Mouse (Mus musculus): ENCODE measurements around the gene Phf2. TPM values are rescaled to one million over a fixed set of nuclear protein-coding genes. Genes with fewer than 3 reads are reported as not detected.

Gene Phf2
- polyA plus RNA-seq, 1 experiment from 2014 or later = 8.5 TPM

- Histone ChIP-seq H3K27me3 (no peaks in the 10 kb centered on the region), H3K9me3 (no peaks in the 10 kb centered on the region), H3K9ac (no peak overlapping the region), H3K4me3 (no peak overlapping the region), H3K4me1 (replicated peaks) (no peaks in the 10 kb centered on the region), H3K4me2 (no peak overlapping the region), H3K27ac (replicated peaks) (no peak overlapping the region), H3K36me3 (peaks cover 13% of the 10 kb centered on the region)
- 24% methylated on average over 13 of the region's 14 CpGs for WGBS
- ATAC-seq (ENCODE audit: low FRiP score, low read depth) = no peak
These were observed 72.6 kb downstream of the Phf2 start for GRCm38 (mm10) chr13:48798256-48798771.

GRCm38 (mm10) chr13:48796906-48797305 is 74.0 kb downstream of the Phf2 start:
- Histone ChIP-seq H3K4me2 (no peak overlapping the region), H3K27me3 (no peaks in the 10 kb centered on the region), H3K36me3 (peaks cover 5% of the 10 kb centered on the region; the same call in 1 of the 2 replicates), H3K9ac (no peak overlapping the region), H3K4me1 (replicated peaks) (no peaks in the 10 kb centered on the region), H3K27ac (replicated peaks) (no peak overlapping the region), H3K4me3 (no peak overlapping the region), H3K9me3 (no peaks in the 10 kb centered on the region)
- 82% methylated on average over 11 of the region's 11 CpGs for WGBS
- ATAC-seq (ENCODE audit: low FRiP score, low read depth) = no peak

- Histone ChIP-seq H3K4me2 (no peak overlapping the region), H3K9me3 (no peaks in the 10 kb centered on the region), H3K4me1 (replicated peaks) (no peaks in the 10 kb centered on the region), H3K27ac (replicated peaks) (no peak overlapping the region), H3K27me3 (no peaks in the 10 kb centered on the region), H3K9ac (no peak overlapping the region), H3K36me3 (no peaks in the 10 kb centered on the region), H3K4me3 (no peak overlapping the region)
- no peak for ATAC-seq (ENCODE audit: low FRiP score, low read depth)
- 88% methylated on average over 6 of the region's 6 CpGs for WGBS
These were observed 75.2 kb downstream of the Phf2 start for GRCm38 (mm10) chr13:48795711-48796110.

- Histone ChIP-seq H3K27ac (replicated peaks) (no peak overlapping the region), H3K4me3 (no peak overlapping the region), H3K4me2 (no peak overlapping the region), H3K9ac (no peak overlapping the region), H3K36me3 (no peaks in the 10 kb centered on the region), H3K27me3 (no peaks in the 10 kb centered on the region), H3K9me3 (no peaks in the 10 kb centered on the region), H3K4me1 (replicated peaks) (peaks cover 23% of the 10 kb centered on the region)
- no peak for ATAC-seq (ENCODE audit: low FRiP score, low read depth)
- whole genome bisulfite sequencing = 70% methylated on average over 8 of the region's 8 CpGs
These were observed 86.2 kb downstream of the Phf2 start for GRCm38 (mm10) chr13:48784594-48785298.

GRCm38 (mm10) chr13:48784151-48784550 is 86.8 kb downstream of the Phf2 start:
- ATAC-seq (ENCODE audit: low FRiP score, low read depth) = peak; percentile 63; the same call in 1 of the 2 replicates
- no peaks in the 10 kb centered on the region for H3K27me3 ChIP-seq
- H3K4me3 ChIP-seq = no peak overlapping the region
- whole genome bisulfite sequencing = 34% methylated on average over 8 of the region's 8 CpGs
- H3K36me3 ChIP-seq = no peaks in the 10 kb centered on the region
- peaks cover 23% of the 10 kb centered on the region for H3K4me1 ChIP-seq (replicated peaks)
- no peak overlapping the region for H3K27ac ChIP-seq (replicated peaks)
- no peaks in the 10 kb centered on the region for H3K9me3 ChIP-seq
- no peak overlapping the region for H3K9ac ChIP-seq
- H3K4me2 ChIP-seq = no peak overlapping the region

GRCm38 (mm10) chr13:48782727-48783725 is 87.9 kb downstream of the Phf2 start:
- no peaks in the 10 kb centered on the region for H3K27me3 ChIP-seq
- 0 out of 2 replicates have a peak, but pooled peaks have one; percentile 56 for ATAC-seq (ENCODE audit: low FRiP score, low read depth)
- no peaks in the 10 kb centered on the region for H3K9me3 ChIP-seq
- no peaks in the 10 kb centered on the region for H3K36me3 ChIP-seq
- H3K4me1 ChIP-seq (replicated peaks) = peaks cover 23% of the 10 kb centered on the region
- no peak overlapping the region for H3K4me3 ChIP-seq
- H3K9ac ChIP-seq = no peak overlapping the region
- H3K4me2 ChIP-seq = no peak overlapping the region
- 50% methylated on average over 27 of the region's 27 CpGs for WGBS
- H3K27ac ChIP-seq (replicated peaks) = no peak overlapping the region

- WGBS = 60% methylated on average over 9 of the region's 9 CpGs
- H3K4me1 ChIP-seq (replicated peaks) = peaks cover 23% of the 10 kb centered on the region
These were observed 90.4 kb downstream of the Phf2 start for GRCm38 (mm10) chr13:48780345-48781010.

GRCm38 (mm10) chr13:48779592-48780344 is 91.2 kb downstream of the Phf2 start:
- H3K9me3 ChIP-seq = no peaks in the 10 kb centered on the region
- no peak overlapping the region for H3K27ac ChIP-seq (replicated peaks)
- peaks cover 23% of the 10 kb centered on the region for H3K4me1 ChIP-seq (replicated peaks)
- H3K4me3 ChIP-seq = no peak overlapping the region
- 48% methylated on average over 11 of the region's 11 CpGs for WGBS
- no peaks in the 10 kb centered on the region for H3K27me3 ChIP-seq
- no peak overlapping the region for H3K4me2 ChIP-seq
- H3K36me3 ChIP-seq = no peaks in the 10 kb centered on the region
- H3K9ac ChIP-seq = no peak overlapping the region
- no peak for ATAC-seq (ENCODE audit: low FRiP score, low read depth)

More at GRCm38 (mm10) chr13:48780345-48781010, 90.4 kb downstream of the Phf2 start:
- Histone ChIP-seq H3K27ac (replicated peaks) (no peak overlapping the region), H3K27me3 (no peaks in the 10 kb centered on the region), H3K4me2 (no peak overlapping the region), H3K9ac (no peak overlapping the region), H3K36me3 (no peaks in the 10 kb centered on the region), H3K4me3 (no peak overlapping the region), H3K9me3 (no peaks in the 10 kb centered on the region)
- no peak for ATAC-seq (ENCODE audit: low FRiP score, low read depth)

GRCm38 (mm10) chr13:48778138-48778537 is 92.8 kb downstream of the Phf2 start:
- H3K27ac ChIP-seq (replicated peaks) = no peak overlapping the region
- WGBS = 72% methylated on average over 4 of the region's 4 CpGs
- no peaks in the 10 kb centered on the region for H3K36me3 ChIP-seq
- H3K9me3 ChIP-seq = no peaks in the 10 kb centered on the region
- no peak overlapping the region for H3K4me3 ChIP-seq
- no peak overlapping the region for H3K9ac ChIP-seq
- H3K4me2 ChIP-seq = no peak overlapping the region
- no peaks in the 10 kb centered on the region for H3K27me3 ChIP-seq
- no peak for ATAC-seq (ENCODE audit: low FRiP score, low read depth)
- H3K4me1 ChIP-seq (replicated peaks) = peaks cover 13% of the 10 kb centered on the region

- 86% methylated on average over 7 of the region's 7 CpGs for WGBS
- Histone ChIP-seq H3K4me3 (no peak overlapping the region), H3K27ac (replicated peaks) (no peak overlapping the region), H3K27me3 (no peaks in the 10 kb centered on the region), H3K4me2 (no peak overlapping the region), H3K9me3 (no peaks in the 10 kb centered on the region), H3K4me1 (replicated peaks) (no peaks in the 10 kb centered on the region), H3K36me3 (no peaks in the 10 kb centered on the region), H3K9ac (no peak overlapping the region)
- no peak for ATAC-seq (ENCODE audit: low FRiP score, low read depth)
These were observed 96.4 kb downstream of the Phf2 start for GRCm38 (mm10) chr13:48774506-48774905.

GRCm38 (mm10) chr13:48768109-48768508 is 102.8 kb downstream of the Phf2 start:
- 56% methylated on average over 11 of the region's 11 CpGs for WGBS
- Histone ChIP-seq H3K27me3 (no peaks in the 10 kb centered on the region), H3K9me3 (no peaks in the 10 kb centered on the region), H3K9ac (no peak overlapping the region), H3K4me1 (replicated peaks) (no peaks in the 10 kb centered on the region), H3K4me3 (no peak overlapping the region), H3K36me3 (no peaks in the 10 kb centered on the region), H3K27ac (replicated peaks) (no peak overlapping the region), H3K4me2 (no peak overlapping the region)
- ATAC-seq (ENCODE audit: low FRiP score, low read depth) = peak; percentile 74
